Mouse (Mus musculus): Measurements from ENCODE around the gene Ddx4.
"Not testable (repeated sequence)": the region's sequence is repeated elsewhere in the genome, so short reads cannot be mapped to it uniquely, and the experiment has no call there.

The Ddx4 gene

DNA sequence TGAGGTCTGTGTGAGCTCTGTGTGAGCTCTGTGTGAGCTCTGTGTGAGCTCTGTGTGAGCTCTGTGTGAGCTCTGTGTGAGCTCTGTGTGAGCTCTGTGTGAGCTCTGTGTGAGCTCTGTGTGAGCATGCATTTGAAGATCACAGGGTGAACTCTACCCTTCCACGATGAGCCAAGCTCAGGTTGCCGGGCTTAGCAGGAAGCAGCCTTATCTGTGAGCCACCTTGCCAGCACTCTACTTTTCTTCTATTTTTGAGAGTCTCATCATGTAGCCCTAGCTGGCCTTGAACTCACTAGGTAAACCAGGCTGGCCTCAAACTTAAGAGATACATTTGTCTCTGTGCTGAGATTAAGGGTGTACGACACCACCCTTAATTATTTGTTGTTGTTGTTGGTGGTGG is 15.8 kb downstream of the Ddx4 start:
- no peak for DNase-seq (ENCODE audit: low spot score)

DNA sequence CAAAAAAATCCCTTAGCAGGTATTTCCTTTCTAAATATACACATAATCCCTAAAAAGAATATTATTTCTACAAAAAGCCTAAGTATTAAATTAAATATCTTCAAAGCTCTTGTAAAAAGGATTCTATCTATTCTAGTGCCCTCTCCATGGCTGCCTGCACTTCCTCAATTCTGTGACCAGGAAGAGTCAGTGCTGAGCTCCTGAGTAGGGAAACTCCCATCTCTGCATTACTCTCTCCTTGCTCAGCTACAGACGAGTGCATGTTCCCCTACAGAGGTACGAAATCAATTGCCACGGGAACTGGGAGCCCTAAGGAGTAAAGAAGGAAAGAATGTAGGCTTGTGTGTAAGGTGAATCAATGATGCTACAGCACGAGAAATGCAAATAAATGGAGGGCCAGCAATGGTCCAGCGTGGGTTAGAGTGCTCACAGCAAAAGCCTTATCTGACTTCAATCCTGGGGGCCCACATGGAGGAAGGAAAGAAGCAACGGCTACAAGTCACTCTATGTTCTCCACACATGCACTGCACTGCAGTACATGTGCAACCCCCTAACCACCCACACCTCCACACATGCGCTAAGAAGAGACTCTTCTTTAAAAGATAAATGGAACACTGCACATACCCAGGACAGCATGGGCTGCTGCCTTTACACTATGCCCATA is 17.0 kb downstream of the Ddx4 start:
- no peak for DNase-seq (ENCODE audit: low spot score)

DNA sequence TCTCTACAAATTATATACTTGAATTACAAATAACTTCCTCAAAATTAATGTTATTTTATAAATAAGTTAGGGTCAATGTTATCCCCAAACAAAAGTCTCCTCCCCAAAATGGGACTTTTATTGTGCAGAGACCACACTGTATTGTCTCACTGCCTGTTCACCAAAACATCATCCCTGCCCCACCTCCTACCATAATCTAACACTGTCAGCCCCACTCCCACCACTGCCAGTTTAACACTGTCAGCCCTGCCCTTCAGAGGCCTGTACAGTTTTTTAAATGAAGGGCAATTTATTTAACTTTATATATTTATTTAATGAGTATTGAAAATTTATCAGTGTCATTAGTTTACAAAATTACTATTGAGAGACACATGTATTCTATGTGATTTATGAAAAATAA is 26.7 kb downstream of the Ddx4 start:
- DNase-seq (ENCODE audit: low spot score) = no peak

DNA sequence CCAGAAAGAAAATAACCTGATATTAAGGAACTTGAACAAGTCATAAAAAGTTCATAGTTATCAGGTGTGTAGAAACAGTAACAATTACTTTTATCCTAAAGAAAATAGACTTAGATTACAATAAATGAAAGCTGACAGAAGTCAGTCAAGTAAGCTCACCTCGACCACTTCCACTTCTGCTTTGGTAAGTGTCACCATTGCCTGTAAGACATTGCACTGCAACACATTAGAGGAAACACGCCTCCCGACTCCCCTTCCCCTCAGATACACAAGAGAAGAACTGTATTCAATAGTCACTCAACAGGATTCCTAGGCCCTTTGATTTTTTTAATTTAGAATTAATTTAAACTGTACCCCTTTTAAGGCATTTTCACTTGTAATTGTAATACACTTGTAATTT is 27.7 kb downstream of the Ddx4 start:
- no peak for DNase-seq (ENCODE audit: low spot score)

DNA sequence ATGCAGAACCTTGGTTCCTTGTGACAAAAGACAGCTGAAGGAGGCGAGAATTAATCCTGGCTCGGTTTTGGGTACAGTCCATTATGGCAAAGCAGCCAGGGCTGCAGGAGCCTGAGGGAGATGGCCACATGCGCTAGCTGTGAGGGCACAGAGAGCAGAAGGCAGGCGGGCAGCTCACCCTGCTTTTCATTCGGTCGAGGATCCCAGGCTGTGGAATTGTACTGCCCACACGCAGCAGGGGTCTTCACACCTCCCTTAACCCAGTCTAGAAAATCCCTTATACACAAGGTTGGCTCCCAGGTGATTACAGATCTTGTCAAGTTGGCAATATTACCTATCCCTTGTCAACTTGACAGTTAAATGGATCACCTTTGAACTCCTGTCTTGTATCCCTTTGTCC is 28.6 kb downstream of the Ddx4 start:
- no peak for DNase-seq (ENCODE audit: low spot score)

DNA sequence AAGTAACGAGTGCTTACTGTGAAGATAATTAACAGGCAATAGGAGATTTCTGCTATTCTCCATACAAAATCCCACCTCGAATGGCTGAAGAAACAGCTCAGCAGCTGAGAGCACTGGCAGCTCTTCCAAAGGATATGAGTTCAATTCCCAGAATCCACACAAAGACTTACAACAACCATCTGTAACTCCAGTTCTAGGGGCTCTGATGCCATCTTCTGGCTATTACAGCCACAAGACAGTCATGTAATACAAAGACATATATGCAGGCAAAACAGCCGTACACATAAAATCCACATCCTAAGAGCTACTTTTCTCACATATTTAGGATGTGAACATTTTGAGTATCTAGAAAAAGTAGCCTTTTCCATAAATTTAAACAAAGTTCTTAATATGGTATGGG is 30.7 kb downstream of the Ddx4 start:
- DNase-seq (ENCODE audit: low spot score) = no peak

DNA sequence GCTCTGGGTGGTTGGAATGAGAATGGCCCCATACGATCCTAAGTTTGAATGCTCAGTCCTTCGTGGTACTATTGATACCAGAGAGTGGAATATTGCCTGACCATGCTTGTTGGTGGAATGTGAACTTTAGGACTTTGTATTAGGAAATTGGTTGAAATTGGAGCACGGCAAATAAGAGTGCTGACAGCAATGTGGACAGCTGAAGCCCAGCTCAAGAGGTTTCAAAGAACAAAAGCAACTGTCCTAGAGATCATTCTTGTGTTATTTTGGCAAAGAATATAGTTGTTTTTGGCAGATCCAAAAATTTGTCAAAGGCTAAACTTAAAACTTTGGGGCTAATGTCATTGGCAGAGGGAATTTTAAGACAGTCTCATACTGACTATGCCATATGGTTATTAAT is 43.7 kb downstream of the Ddx4 start:
- no peak for DNase-seq (ENCODE audit: low spot score)

DNA sequence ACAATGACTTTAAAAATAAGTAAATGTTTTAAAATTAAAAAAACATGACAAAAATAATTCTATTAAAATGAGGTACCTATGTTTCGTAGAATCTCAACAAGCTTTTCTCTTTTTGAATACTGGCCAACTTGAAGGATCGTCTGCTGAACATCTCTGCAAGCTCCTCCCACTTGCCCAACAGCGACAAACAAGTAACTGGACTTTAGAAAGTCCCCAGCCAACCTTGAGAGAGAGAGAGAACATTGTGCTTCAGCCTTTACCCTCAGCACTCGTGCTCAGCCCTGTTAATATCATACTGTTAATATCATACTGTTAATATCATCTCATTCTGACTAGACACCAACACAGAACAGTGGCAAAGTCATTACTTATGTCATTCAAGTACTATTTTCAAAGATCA is 47.9 kb downstream of the Ddx4 start:
- DNase-seq (ENCODE audit: low spot score) = no peak

DNA sequence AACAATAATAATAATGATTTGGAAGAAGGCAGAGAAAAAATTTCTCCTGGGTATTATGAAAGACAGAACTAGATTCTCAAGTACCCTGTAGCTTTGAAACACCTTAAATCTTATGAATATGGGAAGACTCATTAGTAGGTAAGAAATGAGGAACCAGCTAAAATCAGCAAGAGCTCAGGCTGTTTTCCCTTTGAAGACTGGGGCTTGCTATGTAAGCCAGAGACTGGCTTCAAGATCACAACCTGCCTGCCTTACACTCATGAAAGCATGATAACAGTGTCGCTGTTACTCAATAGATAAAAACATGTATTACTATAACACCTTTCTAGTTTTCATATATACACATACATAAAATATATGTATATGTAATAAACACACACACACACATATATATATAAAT is 48.4 kb downstream of the Ddx4 start:
- no peak for DNase-seq (ENCODE audit: low spot score)

DNA sequence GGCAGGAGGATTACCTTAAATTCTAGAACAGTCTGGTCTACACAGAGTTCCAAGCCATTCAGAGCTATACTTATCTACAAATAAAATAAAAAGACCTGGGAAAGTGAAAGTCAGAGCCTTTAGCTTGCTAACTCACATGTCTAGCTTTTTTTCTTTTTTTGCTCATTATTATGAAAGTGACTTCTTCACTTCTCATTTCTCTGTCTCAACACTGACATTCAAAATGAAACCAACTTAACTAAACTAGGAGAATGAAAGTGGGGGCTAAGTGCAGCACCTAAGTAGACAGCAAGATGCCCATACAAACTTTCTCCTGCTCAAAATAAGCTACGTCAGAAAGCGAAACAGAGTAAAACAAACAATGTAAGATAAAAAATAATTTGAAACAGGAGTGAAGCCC is 49.7 kb downstream of the Ddx4 start:
- DNase-seq (ENCODE audit: low spot score) = no peak

DNA sequence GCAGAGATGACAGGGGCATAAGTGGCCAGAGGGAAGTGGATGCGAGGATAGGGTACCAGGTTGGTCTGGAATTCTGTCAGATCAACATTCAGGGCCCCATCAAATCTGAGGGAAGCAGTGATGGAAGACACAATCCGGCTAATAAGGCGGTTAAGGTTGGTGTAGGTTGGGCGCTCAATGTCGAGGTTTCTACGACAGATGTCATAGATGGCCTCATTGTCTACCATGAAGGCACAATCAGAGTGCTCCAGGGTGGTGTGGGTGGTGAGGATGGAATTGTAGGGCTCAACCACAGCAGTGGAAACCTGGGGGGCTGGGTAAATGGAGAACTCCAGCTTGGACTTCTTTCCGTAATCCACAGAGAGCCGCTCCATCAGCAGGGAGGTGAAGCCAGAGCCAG is 58.0 kb downstream of the Ddx4 start, which contains the start of gene Il31ra:
Il31ra (minus strand) TSS at position 101 of the 400 bp plus-strand sequence.
- not testable (repeated sequence) for DNase-seq (ENCODE audit: low spot score)

DNA sequence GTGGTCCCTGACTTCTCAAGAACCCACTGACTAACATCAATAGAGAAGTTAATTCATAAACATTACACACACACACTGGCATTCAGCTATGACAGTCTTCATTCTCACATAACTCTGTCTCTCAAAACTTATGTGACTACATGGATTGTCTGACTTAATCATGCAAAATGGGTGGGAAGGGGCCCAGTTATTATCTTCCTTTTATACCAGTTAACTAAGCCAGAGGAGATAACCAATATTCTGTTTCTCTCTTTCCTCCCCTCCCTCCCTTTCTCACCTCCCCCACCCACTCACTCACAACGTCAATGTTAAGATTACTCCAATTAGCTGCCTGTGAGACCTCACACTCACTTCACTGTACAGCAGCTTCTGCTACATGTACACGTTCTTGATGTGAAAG is 62.0 kb downstream of the Ddx4 start:
- no peak for DNase-seq (ENCODE audit: low spot score)

DNA sequence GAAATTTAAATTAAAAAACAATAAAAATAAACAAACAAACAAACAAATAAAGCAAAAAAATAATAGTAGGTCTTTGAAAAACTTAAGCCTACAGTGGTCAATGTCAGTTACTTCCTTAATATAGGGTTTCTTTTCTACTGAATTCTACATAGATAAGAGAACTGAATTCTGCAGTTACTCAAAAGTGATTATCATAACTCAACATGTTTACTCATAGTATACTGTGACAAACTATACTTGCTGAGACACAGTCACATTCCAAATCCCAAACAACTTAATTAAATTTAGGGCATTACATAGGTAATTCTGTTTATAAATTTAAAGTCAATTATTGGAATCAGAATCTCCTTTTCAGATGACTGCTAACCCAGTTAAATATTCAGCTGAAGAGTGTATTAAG is 62.6 kb downstream of the Ddx4 start:
- DNase-seq (ENCODE audit: low spot score) = no peak

DNA sequence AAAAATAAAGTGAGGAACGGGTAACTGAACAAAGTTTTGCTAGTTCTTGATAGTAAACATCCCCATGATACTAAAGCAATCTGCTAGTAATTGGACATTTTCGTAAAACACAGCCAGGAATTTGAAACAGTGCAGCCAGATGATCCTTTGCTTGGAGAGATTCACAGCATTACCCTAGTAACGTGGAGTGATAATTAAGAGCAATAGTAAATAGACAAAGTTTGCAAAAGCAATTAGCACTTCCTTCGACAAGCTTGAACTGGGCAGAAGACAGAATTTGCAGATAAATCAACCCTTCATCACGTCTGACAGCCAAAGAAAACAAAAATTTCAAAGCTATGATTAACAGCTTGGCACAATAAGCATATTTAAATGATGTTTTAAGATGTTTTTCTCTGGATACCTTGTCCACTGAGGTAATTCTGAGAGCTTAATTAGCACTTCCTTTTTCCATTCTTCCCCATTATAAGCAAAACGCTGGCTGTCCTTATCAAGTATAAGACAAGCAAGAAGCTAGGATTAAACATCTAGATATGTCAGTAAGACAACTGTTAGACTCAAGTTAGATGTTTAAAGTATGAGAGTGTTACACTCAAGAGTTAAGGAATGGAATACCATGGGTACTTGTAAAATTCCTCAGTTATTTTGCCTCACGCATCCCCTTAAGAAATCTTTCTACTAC is 67.6 kb downstream of the Ddx4 start:
- DNase-seq (ENCODE audit: low spot score) = no peak

DNA sequence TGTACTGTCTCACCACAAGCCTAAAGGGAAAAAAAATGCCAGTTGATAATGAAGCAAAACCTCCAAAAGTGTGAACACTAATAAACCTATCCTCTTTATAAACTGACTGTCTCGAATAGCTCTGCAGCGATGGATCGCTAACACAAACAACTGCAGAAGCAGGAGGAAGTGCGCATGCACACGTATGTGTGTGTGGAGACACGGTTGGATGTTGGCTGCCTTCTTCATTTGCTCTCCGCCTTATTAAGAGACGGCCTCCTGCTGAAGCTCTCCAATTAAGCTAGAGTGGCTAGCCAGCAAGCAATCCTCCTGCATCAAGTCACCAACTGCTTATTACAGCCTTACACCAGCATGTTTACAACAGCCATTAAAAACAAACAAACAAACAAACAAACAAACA is 70.0 kb downstream of the Ddx4 start:
- DNase-seq (ENCODE audit: low spot score) = no peak

DNA sequence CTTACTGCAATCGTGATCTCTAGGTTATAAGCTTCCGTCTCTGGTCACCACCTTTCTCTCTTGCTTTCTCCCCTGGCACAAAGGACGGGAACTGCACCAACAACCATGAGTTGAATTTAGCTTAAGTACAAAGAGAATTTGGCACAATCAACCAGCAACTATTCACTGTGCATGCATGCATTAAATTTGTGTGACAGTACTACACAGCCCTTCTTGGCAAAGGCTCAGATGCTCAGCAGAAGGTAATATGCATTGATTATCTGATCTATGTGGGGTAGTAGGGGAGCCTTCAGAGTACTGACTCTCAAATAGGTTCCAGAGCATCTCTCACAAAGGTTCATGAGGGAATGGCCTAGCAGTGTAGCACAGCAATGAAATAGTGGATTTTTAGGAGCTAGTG is 70.5 kb downstream of the Ddx4 start:
- DNase-seq (ENCODE audit: low spot score) = no peak

DNA sequence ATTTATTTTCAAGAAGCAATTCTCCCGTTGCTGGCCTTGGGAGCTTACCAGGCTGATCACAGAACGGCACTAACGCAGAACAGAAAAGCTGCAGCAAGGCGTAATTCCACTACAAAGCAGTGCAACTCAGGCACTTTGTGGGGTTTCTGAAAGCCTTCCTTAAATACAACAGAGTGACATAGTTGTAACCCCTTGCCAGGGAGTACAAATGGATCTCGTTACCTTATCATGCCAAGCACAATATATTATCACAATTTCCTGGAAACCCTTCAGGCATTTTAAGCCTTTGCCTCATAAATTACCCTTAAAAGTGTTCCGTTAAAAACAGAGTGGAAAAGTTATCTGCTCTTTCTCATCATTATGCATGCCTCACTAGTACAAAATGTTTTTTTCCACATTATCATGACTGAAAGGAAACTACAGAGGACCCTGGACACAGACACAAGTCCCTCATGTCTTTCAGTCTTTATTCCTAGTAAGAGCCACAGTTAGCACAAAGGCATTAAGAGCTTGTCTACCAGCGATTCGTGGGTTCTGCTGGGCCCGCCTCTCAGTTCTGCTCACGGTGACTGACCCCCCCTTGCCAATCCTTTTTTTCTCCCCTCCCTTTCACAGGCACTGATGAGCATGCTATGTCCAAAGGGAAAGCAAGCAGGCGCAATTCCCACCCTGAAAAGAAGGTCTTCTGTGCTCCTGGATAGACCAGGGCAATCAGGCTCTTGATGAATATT is 71.5 kb downstream of the Ddx4 start:
- peak; percentile 30 for DNase-seq (ENCODE audit: low spot score)

DNA sequence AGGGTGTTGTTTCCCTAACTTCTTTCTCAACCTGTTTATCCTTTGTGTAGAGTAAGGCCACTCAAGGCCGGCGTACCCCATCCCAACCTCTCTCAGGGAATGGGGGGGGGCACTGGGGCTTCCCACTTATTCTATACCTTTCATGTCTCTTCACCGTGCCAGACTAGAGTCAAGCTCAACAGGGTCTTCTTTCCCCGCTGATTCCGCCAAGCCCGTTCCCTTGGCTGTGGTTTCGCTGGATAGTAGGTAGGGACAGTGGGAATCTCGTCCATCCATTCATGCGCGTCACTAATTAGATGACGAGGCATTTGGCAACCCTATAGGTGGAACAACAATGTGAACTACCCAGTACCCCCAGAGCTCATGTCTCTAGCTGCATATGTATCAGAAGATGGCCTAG is 74.2 kb downstream of the Ddx4 start:
- not testable (repeated sequence) for DNase-seq (ENCODE audit: low spot score)

DNA sequence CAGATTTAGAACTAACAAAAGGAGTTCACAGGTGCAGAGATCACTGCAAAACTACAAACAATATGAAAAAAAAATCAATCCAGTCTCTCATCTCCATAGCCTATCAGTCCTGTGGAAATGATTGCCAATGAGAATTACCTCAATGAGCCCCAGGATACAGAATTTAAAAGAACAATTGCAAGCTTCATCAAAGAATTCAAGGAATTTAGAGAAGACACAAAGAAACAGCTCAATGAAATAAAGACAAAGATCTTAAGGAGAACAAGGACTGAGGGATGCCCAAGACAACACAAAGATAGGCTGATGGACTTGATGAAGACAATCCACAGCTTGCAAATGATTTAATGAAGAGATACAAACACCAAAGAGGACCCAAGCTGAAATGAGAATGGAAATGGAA is 78.5 kb downstream of the Ddx4 start:
- no peak for DNase-seq (ENCODE audit: low spot score)

DNA sequence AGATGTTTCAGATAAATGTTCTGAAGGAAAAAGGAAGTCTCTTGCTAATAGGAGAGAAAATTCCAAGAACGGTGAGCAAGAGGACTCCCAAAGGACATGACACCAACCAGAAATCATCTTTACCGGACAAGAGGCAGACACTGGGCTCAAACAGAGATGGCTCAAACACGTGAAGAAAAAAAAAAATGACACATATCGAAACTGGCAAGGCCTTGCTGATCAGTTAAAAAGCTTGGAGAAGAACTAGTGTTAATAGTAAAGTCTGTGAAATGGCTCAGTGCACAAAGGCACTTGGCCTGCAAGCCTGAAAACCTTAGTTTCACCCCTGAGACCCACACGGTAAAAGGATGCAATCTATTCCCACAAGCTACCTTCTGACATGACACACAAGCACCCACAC is 81.5 kb downstream of the Ddx4 start:
- DNase-seq (ENCODE audit: low spot score) = no peak

DNA sequence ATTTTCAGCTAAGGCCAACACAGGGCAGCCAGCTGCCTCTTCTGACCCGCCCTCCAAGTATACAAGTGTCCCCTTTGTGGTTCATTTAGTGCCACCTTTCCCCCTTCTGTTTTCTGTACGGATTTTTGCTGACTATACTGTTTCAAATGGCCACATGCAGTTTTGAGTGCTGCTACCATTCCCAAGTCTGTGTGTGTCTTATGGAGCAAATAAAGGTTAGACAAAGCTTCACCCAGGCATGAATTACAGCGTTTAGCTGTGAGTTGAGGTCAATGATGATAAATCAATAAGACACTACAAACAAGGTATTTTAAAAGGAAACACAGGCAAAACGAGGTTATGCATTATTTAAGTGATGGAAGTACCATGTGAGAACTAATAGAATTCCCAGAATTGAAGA is 82.7 kb downstream of the Ddx4 start:
- peak; percentile 17 for DNase-seq (ENCODE audit: low spot score)

DNA sequence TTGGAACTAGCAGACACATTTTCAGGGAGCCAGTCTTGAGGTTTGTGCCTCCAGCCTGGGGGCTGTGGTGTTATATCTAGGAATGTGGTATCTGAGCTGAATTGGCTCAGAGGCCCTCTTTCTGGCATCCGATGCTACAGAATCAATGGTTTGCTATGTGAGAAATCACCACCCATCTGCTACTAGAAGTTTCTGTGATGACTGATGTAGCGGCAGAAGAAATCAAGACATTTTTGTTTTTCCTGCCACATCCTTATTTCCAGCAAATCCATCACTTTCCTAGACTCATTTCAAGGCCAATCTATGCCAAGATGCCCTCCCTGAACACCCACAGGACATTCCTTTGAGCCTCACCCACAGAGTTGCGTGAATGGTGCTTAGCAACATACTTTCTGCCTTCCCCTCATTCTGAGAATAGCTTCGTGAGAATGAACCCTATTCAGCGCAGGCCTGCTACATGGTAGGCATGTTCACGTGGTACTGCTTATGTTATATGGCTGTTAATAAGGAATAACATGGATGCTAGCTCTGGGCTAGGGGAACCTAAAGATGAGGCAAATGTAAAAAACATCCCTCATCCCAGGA is 91.6 kb downstream of the Ddx4 start:
- no peak for DNase-seq (ENCODE audit: low spot score)

DNA sequence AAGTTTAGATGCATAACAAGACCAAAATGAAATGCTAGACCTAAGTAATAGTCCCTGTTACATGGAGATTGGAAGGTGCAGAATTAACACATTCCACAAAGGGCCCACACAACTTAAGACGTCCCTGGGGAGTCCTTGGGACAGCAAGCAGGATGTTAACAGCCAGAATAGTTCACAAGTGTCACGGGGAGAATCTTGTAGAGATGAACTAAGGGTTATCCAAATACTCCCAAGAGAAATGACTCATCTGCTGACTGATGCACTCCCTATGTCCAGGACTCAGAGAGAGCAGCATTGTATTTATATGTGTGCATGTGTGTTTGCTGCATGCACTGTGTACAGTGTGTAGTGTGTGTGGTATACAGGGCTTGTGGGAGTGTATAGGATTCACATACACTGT is 95.8 kb downstream of the Ddx4 start:
- DNase-seq (ENCODE audit: low spot score) = no peak

Data from embryo, embryonic 10 days (tissue).